Mouse (Mus musculus) B cell, adult 2 months (primary cell): Measurements from ENCODE around the gene Cdiptos.
A peak's percentile ranks its signal among the peaks of the same experiment; 100 is the strongest.

ENCODE experiments used
- DNase-seq, 2 experiments: peaks; one replicate each; pipeline ENCODE4 v3.0.0; 2022

The Cdiptos gene

DNA sequence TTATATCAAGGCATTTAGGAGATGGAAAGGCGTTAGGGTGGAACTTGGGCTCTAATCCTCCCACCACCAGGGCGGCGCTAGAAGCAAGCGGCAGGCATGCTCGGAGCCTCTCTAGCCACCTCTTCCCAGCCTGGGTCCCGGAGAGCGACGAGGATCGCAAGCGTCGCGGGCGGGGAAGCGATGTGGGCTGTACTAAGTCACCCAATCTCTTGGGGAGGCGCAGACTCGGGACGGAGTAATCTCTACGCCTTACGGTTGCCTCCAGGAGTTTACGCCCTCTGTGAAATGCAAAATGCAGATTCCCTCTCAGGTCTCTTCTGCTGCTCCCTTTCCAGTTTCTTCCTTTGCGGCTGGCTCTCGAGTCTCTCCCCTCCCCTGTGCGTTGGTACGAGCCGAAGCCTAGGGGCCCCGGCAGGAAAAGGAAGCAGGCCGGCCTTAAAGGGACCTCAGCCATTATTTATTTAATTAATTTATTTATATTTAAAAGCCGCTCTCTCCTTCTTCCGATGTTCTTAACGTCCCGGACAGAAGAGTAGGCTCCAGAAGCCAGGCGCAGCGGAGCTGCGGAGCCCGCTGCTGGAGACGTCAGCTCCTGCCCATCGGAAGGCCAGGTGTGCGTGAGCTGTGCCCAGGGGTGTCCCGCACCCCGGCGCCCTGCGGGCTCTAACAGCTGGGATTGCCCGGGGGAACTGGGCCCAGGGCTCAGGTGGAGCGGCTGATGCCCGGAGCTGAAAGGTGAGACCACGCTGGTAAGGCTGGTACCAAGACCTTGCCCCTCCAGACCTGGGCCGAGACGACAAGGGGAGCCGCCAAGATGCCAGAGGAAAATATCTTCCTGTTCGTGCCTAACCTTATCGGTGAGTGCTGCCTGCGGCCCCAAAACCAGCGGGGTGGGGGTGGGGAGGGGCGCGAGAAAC lies at the start of gene Cdiptos:
Cdiptos (minus strand) TSS at position 149 of the 917 bp plus-strand sequence.
- DNase-seq: peak; percentile 97 to 98

DNA sequence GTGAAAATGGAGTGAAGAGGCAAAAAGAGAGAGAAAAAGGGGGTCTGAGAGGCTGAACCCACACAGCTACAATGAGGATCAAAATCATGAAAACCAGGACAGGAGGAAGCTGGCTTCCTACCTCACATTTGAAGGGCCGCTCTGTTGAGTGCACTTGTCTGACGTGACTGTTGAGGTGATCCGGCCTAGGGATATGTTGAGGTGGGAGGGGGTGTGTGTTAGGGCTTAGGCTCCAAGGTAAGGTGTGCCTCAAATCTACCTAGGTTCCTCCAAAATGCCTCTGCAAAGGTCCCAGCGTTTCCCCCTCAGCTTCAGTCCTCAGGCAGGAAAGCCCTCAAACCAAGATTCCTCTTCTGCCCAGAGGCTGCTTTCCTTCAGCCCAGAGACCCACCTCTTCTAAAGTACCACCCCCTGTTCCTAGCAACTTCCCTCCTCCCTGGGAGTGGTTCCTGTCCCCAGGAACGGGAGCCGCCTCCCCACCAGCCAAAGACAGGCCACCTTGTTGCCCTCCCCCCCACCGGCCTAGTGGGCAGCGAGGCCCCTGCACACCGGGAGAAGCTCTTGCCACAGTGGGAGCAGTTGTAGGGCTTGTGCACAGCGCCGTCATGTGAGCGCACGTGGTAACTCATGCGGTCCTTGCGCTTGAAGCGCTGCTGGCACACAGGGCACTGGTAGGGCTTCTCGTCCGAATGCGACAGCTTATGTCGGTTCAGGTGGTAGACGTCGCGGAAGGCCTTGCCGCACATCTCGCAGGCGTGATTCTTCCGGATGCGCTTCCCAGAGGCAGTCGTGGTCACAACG lies 49.1 kb upstream of the Cdiptos start:
- DNase-seq: peak; percentile 78

DNA sequence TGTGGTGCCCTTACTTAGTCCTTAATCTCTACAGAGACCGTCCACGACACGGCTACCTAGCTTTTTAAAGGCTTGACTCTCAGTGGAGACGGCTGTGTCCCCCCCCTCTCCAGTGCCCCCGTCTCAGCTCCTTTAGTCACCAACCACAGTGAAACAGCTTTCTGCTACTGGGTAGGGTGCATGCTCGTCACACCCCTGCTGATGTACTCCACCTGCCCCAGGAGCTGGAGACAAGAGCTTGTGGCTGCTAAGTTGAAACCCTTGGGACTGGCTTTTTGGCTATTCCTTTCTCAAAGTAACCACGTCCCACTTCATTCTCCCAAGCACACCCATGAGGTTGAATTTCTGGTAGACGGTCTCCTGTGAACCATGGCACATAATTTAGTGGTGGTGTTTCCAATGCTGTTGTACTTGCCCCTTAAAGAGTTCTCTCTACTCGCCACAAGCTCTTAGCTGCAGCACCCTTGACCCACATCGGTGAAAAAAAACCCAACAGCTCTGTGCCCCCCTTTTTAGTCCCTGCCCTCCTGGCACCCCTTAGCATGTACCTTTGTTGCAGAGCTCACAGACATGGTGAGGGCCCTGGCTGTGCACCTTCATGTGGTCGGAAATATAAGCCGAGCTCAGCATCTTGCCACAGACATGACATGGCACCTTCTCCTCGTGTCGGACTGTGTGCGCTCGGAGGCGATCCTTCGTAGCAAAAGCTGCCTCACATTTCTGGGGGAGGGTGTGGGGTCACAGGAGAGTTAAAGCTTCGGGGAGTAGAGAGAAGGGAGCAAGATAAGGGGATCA lies 48.2 kb upstream of the Cdiptos start:
- no peak for DNase-seq

DNA sequence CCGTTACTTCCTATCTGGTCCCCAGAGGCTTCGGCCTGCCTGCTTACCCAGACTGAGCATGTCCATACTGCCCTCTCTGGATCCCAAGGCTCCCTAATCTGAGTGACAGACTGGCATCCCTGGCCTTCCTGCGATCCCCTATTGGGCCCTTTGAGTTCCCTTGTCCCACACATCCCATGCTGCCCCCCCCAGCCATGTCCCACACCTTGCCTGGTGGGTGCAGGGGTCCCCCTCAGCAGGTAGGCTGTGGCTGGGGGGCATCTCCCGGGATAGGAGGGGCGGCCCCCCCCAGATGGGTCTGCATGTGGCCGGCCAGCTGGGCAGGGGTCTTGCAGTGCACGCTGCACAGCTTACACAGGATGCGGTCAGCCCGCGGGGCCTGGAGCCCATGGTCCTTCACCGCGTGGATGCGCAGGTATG lies 47.4 kb upstream of the Cdiptos start:
- no peak for DNase-seq

DNA sequence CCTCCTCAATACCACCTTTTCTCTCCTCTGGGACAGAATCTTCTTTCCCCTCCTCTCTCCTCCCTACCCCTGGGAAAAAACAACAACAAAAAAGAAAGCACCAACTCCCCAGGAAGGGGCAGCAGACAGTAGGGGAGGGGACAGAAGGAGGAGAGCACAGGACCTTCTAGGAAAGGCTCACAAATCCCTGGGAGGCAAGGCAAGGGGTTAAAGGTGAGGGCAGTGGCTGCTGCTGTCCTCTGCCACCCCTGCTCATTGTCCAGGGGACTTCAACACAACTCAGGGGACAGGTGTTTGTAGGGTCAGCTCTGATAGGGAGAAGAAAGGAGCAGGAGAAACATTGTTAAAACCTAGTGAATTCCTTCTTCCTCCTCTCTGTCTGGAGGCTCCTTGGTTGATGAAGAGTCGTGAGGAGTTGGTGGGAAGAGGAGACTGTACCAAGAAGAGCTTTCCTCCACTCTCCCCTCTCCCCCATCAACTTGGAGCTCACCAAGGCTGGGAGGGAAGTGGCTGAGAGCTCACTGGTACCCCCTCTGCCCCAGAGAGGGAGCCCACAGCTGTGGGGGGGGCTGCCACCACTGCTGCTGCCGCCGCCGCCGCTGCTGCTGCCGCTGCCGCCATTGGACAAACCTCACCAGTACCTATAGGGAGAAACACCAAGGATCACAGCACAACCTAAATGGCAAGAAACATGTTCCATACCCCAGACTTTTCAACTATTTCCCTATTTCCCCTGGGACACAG lies 46.8 kb upstream of the Cdiptos start:
- no peak for DNase-seq

DNA sequence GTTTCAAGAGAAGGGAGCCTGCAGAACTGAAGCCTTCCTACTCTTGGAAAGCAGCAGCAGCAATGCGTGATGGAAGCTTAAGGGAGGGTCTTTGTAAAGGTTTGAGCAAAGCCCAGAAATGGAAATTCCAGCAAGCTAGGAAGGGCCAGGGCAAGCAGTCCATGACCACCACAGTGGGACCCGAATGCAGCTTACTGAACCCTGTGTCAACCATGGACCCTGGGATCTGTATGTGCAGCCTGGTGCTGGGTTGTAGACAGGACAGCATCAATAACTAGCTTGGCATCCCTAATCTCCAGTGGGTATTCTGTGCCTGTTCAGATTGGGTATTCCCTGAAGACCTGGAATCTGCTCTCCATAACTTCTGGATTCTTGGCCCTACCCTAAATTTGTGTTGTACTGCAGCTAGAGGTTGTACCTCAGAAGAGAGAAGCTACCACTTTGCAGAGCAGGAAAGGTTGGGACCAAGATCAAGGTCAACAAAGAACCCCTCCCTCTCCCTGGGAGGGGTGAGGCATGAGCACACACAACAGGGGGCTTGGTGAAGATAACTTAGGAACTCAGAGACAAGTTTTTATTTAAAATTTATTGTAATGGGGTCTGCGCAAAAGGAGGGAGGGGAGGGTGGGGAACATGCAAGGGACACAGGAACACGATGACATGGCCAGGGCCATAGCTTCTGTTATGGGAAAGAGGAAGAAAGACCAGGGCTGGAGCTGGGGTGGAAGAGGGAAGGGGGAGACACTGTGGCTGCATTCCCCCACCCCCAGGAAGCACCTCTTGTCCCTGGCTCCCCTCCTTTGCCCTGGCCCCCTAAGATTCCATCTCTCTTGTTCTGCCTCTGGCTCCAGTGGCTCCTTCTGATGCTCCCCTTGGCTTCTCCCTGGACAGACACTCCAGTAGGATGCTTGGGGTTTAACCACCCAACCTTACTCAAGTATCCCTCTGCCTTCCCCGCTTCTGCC lies 45.9 kb upstream of the Cdiptos start:
- DNase-seq: no peak

DNA sequence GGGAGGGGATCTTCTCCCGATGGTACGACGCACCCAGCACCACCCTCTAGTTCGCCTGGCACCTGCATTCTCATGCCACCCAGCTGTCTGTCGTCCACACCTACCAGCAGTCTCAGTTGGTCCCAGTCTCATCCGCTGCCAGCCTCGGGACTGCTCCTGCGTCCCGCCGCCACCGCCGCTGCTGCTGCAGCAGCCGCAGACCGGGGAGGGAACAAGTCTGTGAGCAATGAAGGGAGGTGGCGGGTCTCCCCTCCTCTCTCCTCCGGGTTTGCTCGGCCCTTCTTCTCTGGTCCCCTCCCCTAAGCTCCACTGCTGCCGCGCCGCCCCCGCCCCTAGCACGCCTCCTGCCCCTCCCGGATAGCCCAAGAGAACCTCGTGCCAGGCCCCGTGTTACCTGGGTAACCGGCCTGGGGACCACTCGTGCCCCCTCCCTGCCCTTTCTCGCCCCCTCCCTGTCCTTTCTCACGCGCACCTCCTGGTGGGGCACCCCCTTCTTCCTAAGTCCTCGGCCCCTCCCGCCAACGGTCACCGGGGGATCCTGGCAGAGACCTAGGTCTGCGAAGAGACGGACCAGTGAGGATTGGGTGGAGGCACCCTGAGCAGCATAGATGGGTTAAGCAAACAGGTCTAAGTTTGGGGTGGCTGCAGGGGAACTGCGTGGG lies 45.1 kb upstream of the Cdiptos start, which contains the start of the genes Gm42742 and Prrt2:
Gm42742 (minus strand) TSS at position 197 of the 662 bp plus-strand sequence.
Prrt2 (minus strand) TSS at position 311 of the 662 bp plus-strand sequence.
- DNase-seq: peak; percentile 37 to 39

DNA sequence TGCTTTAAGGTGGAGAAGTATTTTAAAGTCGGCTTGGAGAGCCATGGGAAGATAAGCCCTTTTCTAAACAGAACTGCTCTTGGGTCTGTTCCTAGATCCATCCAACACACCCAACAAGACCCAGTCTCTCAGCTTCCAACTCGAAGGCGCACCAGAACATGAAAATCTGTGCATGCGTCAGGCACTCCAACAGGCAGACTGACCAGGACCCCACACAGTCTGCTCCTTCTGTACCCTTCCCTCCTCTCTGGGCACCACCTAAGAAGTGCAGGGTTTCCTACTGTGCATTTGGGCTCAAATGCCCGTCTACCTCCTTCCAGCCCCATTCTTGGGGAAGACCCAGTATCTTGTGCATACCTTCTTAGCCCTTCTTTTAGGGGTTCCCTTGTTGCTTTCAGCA lies 44.6 kb upstream of the Cdiptos start:
- DNase-seq: peak in 1 of 2 experiments; percentile 11

DNA sequence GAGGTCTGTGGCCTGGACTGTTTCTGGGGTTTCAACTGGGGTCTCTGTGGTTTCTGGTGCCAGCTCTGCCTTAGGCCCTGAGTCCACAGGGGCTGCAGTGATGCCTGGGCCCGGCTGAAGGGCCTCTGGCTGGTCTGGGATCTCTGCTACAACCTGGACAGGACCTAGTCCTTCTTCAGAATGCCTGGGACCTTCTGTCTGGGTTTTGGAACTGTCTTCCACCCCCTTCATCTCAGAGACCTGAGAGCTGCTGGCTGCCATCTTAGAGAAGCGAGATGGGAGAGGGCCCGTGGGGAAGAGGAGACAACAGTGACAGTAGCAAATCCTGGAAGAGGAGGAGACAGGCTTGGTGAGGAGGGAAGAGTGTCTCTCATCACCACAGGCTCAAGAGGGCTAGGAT lies 44.1 kb upstream of the Cdiptos start:
- no peak for DNase-seq

DNA sequence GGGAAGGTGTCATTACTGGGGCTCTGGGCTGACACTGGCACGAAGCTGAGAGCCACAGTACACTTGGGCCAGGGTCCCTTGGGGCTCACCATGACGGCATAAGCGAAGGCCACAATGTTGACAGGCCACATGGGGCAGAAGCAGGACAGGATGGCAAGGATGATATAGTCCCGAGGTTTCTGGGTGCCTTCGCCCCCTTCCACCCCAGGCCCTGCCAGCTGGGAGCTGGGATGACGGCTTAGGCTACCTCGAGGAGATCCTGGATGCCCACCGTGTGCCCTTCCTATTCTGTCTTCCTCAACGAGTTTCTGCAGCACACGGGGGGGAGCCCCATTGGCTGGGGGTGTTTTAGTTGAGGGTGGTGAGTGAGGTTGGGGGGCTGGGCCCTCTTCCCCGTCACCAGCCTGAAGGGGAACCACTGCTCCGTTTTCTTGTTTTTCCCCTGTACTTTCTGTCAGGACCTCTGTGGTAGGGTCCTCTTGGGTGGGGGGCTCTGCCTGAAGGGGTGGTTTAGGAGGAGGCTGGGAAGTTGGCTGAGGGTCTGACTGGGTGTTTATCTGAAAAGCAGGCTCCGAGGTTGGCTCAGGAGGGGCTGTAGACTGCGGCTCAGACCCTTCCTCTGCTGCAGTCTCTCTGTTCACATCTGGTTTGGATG lies 43.5 kb upstream of the Cdiptos start:
- DNase-seq: no peak

DNA sequence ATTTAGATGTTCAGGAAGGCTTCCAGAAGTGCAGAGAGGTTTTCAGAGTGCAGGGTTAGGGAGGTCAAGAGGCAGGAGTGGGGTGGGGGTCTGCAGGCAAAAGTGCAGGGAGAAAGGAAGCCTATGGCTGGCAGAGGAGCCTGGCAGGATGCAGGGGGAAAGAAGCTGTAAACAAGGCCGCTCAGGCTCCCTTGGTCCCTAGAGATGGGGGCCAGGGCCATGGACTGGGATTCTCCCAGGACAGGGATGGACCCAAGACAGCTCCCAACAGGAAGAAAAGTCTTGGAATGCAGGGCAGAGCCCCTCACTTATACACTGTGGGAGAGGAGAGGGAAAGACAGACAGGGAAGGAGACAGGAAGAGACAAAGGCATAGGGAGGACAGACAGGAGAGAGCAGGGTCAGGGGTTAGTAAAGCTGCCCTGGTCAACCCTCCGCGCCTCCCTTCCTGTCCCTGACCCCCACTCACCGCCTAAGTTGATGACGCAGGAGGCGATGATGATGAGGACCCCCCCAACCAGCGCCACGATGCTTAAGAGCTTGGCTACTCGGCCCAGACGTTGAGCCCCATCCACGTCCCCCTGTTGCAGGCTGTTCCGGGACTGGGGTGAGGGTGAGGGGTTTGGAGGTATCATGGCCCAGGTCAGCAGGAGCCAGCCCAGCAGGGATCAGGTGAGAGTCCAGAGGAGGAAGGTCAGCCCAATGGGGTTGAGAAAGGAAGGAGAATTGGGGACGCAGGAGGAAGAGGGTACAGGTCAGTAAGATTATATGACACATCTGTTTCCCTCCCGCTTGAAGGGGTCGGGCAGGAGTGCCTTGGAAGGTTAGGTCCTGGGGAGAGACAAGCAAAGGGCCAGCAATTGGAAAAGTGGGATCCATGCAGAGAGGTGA lies 42.8 kb upstream of the Cdiptos start:
- DNase-seq: no peak

DNA sequence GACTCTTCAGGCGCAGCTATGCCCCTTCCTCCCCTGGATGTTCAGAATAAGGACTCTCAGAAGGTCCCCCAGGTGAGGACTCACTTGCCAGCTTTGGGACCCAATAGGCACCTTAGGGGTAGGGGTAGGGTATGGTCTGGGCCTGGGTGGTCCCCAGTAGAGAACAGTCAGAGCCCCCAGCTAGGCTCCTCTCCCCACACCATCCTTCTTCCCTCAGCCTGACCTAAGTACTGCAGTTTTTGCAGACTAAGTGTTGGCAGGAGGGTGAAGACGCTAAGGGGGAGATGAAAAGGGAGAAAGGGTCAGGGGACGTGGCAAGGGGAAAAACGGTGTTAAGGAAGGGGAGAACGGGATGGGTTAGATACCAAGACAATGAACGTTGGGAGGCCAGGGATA lies 42.0 kb upstream of the Cdiptos start:
- DNase-seq: no peak

DNA sequence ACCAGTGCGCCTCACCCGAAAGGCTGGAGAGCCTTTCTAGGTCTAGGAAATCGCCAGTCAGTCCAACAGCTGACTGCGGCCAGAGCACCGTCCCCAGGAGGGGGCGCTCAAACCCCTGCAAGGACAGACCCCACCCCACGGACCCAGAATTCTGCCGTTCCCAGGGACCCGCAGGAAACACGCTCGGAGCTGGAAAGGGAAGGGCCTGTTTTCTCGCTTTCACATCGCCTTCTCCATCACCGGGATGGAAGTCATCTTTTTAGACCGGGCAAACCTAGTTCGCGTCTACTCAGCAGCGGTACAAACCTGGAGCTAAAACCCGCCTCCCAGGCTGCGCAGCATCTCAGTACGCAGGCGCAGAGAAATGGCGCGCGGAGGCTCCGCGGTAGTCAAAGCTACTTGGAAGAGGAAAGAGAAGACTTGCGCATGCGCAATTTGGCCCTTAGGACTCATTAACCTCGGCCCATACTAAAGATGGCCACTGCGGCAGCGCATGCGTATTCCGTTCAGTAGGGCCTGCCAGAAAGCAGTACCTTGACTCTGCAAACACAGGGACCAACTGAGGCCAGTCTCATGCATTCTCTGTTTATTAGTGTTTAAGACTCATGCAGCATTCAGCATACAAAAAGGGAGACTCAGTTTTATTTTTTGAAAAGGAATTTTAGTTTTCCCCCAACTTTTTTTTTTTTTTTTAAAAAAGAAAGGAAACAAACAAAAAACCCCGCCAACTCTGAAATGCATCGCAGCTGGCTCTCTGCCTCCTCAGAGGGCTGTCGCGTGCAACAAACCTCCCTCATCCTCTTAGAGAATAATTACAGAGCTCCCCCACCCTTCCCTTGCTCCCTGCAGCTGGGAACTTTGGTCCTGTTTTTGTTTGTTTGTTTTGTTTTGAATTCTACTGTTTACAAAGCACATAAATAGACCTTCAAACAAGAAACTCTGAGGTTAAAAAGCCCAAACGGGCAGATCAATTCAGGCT lies 41.4 kb upstream of the Cdiptos start, which contains the start of gene Pagr1a:
Pagr1a (minus strand) TSS at position 382 of the 979 bp plus-strand sequence.
- DNase-seq: peak; percentile 92 to 94

DNA sequence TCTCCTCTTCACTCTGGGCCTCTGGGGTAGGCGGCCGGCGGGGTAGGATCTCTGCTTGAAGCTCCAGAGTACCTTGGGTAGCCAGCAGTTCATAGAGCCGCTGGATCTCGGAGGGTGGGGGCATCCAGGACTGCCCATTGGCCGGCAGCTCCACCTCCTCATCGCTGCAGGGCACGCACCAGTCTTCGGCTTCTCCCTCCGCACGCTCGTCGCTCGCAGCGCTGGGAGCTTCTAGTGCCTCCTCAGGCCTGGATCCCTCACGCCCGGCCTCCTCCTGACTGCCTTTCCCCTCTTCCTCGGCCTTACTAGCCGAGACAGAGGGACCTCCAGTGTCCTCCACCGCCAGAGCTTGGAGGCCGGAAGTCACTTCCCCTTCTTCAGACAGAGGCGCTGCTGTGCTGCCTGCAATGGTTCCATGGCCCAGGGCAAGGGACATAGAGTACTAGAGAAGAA lies 40.6 kb upstream of the Cdiptos start:
- DNase-seq: no peak

DNA sequence TGATC lies 40.4 kb upstream of the Cdiptos start, which contains the start of gene Pagr1b:
Pagr1b (minus strand) TSS at position 4 of the 5 bp plus-strand sequence.
- no peak for DNase-seq

DNA sequence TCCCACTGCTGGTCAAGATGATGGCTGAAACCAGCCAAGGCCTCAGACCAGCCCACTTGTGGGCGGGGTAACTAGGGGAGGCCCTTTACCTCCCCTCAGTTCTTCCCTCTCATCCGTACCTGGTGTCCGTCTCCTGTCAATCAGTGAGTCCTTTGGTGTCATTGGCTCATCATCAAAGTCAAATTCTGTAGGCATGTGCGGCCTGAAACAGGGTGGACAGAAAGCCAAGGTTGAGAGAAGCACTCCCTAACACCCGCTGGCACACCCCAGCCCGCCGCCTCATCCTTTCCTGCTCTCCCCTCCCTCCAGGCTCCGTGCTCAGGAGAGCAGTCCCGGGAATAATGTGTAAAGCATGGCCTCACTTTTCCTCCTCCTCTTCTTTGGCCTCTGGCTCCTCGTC lies 40.2 kb upstream of the Cdiptos start:
- DNase-seq: no peak

DNA sequence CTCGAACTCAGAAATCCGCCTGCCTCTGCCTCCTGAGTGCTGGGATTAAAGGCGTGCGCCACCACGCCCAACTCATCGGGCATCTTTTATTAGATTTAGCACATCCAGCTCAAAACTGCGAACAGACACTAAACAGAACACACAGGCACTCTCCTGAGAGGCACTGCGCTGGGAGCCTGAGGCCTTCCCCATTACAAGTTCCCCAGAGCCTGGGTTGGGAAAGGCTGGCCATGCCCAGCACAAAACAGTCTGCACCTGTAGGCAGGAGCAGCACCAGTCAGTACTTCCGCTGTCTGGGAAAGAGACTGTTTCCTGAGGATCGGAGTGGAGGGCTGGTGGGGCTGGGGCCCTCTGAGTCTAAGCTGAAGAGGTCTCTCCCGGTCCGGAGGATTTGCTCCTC lies 39.1 kb upstream of the Cdiptos start:
- no peak for DNase-seq

DNA sequence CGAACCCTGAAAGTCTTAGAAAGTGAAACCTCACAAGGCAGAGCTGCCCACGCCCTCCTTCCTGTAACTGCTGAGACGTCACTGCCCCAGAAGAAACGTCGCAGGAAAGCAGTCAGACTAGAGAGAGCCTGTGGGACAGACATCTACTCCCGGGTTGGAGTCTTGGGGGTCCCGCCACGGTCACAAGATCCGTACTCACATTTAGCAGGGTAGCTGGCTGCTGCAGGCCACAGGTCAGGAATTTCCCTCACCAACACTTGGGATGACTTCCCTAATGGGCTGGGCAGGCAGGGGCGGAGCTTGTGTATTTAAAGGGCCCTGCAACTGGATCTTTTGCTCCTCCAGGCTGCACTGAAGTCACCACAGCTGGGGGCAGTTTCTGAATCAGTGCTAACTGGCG lies 38.4 kb upstream of the Cdiptos start, which contains the start of gene Mvp:
Mvp (minus strand) TSS at position 302 of the 400 bp plus-strand sequence.
- peak; percentile 75 to 80 for DNase-seq
